Mouse (Mus musculus): Measurements from ENCODE around the gene Itgb4. TPM values are rescaled to one million over a fixed set of nuclear protein-coding genes. Genes with fewer than 3 reads are reported as not detected.

Gene Itgb4
- total RNA-seq, 2 experiments from 2014 or later: 3.1 to 3.7 TPM

DNA sequence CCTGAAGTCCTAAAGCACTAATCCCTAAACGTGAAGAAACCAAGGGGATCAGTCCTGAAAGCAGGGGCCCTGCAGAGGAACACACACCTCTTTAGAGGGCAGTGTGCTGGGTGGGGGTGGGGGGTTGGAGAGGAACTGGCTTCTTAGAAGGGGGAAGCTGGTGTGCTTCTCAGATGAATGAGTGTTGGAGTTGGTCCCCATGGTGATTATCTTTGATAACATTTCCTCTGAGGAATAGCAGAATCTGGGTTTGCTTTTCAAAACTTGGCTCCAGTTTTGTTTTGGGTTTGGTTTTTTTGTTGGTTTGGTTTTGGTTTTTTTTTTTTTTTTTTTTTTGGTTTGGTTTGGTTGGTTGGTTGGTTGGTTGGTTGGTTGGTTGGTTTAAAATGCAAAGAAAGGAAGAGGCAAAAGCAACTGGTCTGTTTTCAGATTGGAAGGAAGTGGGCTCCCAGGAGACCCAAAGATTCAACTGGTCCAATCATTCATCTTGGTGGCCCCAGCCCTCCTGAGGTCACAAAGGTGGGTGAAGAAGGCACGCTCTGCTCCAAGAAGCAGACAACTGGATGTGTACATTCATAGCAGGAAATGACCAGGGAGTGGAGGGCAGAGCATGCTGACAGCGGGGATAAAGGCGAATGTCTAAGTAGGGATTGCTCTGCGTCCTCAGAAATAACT is 5.6 kb upstream of the Itgb4 start:
- no peak for DNase-seq (ENCODE audit: low spot score in 2 of 2)

- no peak for DNase-seq (ENCODE audit: low spot score in 2 of 2)
These were observed 4.4 kb upstream of the Itgb4 start for GRCm38 (mm10) chr11:115970006-115970673.

- no peak for DNase-seq (ENCODE audit: low spot score in 2 of 2)
These were observed 3.5 kb upstream of the Itgb4 start for GRCm38 (mm10) chr11:115971016-115971415.

DNA sequence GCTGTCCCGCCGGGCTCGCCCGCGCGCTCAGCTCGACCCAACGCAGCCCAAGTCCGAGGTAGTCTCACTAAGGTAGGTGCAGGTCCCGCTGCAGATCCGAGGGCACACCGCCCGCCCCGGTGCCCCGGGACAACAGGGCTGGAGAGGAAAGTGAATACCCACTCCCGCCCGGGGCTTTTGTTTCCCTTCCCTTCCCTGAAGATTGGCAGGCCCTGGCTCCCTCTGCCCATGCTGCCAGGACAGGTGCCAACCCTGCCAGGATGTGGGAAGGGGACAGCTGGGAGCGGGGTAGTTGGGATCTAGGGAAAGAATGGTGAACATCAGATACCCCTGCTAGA is 543 bp downstream of the Itgb4 start:
- no peak for DNase-seq (ENCODE audit: low spot score in 2 of 2)

- DNase-seq (ENCODE audit: low spot score in 2 of 2): no peak
These were observed 1.0 kb downstream of the Itgb4 start for GRCm38 (mm10) chr11:115975544-115975943.

- no peak for DNase-seq (ENCODE audit: low spot score in 2 of 2)
These were observed 8.0 kb downstream of the Itgb4 start for GRCm38 (mm10) chr11:115982472-115982871.

DNA sequence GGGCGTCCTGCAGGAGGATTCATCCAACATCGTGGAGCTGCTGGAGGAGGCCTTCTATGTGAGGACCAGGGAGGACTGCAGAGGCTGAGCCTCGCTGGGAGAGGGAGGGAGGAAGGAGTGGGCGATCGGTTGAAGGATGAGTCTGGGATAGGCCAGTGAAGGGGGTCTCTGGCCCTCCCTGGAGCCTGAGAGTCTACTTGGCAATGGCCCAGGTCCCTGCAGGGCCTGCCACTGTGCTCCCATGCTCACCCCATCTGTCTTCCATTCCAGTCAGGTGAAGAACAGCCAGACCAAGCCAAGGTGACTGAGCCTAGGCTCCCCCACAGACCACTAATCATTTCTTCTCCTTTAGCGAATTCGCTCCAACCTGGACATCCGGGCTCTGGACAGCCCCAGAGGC is 8.8 kb downstream of the Itgb4 start:
- DNase-seq (ENCODE audit: low spot score in 2 of 2): no peak

- DNase-seq (ENCODE audit: low spot score in 2 of 2): no peak
These were observed 15.2 kb downstream of the Itgb4 start for GRCm38 (mm10) chr11:115989686-115990085.

DNA sequence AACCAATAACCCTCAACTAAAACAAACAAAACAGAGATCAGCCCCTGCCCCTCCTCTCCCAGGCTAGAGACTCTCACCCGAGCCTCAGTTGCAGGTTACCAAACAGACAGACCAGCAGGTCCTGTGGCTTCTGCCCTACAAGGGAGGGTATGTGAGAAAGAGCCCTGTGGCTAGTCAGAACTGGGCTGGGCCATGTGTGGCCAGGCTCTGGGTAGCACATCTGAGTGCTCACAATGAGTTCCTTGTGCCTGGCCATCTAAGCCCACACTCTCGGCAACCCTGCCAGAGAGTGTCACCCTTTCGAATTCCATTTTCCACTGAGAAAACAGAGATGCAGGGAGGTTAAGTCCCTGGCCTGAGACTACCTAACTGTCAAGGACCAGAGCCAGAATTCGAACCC is 17.6 kb downstream of the Itgb4 start:
- no peak for DNase-seq (ENCODE audit: low spot score in 2 of 2)

DNA sequence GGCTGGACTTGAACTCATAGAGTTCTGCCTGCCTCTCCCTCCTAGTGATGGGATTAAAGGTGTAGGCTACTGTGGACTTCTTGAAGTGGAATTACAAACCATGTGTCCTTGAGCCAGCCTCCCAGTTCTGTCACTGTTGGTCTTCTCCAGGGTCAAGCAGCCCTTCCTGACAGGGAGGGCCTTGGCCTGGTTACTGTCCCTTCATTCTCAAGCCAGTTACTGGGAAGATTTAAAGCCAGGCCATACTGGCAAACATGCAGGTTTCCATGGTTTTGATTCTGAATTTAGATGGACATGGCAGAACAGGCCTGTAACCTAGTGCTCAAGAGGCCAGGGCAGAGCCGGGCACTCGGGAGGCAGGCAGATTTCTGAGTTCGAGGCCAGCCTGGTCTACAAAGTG is 20.7 kb downstream of the Itgb4 start:
- no peak for DNase-seq (ENCODE audit: low spot score in 2 of 2)

DNA sequence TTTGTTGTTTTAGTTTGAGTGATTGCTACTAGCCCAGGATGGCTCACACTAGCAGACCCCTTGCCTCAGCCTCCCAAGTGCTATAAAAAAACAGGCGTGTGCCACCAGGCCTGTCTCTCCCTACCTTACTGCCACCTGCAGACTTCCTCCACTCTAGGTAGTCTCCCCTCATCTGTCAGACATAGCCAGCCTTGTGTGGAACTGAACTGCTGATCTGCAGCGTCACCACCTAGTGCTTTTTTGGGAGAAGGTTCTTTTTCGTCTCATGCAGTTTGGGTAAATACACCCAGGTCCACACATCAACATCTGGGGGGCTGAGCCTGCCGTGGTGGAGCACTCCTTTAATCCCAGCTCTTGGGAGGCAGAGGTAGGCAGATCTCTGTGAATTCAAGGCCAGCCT is 22.5 kb downstream of the Itgb4 start:
- DNase-seq (ENCODE audit: low spot score in 2 of 2): no peak

DNA sequence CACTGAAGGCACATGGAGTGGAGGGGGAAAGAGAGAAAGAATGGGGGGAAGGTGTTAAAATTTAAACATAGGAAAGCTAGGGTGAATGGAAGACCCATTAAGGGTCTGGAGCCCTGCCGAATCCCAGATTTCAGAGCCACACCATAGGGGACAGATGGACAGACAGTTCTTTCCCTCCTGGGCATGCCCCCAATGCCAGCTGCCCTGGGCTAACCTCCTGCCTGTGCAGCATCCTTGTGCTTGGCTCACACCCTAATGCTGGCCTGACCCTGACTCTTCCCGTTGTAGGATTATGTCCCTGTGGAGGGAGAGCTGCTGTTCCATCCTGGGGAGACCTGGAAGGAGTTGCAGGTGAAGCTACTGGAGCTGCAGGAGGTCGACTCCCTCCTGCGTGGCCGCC is 23.2 kb downstream of the Itgb4 start:
- no peak for DNase-seq (ENCODE audit: low spot score in 2 of 2)

GRCm38 (mm10) chr11:115999027-115999426 is 24.5 kb downstream of the Itgb4 start:
- DNase-seq (ENCODE audit: low spot score in 2 of 2): no peak

DNA sequence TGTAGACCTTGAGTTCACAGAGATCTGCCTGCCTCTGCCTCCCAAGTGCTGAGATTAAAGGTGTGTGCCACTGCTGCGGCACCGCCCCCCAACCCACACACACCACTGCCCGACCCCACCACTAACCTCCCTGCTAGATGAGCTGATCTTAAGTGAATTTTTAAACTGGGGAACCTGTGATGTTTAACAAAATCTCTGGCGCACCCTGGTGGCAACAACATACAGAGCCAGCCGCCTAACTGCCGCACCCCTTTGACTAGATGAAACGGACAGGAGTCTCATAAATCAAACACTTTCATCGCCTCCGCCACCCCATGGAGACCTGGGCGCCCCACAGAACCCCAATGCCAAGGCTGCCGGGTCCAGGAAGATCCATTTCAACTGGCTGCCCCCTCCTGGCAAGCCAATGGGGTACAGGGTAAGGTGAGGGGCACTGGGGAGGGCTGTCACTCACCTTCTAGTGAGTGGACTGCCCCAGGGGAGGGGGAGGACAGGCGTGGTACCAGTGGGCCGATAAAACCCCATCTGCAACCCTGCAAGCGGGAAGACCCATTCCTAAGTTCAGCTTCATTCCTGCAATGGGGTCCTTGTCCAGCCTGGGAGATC is 25.1 kb downstream of the Itgb4 start:
- DNase-seq (ENCODE audit: low spot score in 2 of 2): peak; percentile 68 to 74

DNA sequence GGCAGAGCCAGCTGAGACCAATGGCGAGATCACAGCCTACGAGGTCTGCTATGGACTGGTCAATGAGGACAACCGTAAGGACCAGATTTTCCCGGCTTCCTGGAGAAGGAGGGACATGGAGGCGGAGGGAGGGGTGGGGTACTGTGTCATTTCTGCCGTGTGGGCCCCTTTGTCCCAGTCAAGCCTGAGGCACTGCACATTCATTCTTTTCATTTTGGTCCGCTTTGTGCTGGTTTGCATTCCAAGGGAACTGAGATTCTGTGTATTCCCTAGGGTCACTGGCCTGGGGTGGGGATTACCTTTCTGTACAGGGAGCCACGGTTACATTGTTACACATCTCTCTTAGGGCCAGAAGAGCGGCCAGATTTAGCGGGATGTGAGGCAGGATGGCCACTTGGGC is 26.1 kb downstream of the Itgb4 start:
- DNase-seq (ENCODE audit: low spot score in 2 of 2): no peak

DNA sequence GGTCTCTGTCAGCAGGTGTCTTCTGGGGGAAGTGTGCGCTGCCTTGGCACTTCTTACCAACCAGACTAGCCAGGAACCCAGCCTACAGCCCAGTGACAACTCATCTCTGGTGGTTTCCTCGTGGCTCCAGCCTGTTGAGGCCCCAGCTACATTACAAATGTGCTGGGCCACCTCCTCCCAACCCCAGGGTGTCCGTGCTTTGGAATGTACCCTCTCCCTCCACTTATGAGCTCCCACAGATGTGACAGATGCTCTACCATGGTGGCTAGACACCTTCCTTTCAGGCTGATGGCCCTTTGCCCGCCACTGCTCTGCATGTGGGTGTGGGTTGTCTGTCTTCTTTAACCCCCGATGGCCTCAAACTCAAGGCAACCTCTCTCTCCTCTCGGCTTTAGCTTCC is 27.2 kb downstream of the Itgb4 start:
- no peak for DNase-seq (ENCODE audit: low spot score in 2 of 2)

DNA sequence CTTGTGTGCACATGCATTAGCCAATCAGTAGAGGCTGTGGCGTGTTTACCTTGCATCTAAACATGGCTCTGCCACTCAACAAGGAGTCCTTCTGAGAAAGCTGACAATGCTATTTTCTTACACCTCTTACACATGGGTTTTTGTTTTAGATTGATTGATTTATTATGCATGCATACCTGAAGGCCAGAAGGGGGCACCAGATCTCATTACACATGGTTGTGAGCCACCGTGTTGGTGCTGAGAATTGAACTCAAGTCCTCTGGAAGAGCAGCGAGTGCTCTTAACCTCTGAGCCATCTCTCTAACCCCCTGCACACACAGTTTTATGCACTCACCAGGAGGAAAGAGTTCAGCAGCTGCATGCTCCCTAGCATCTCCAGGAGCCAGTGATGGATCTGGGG is 28.4 kb downstream of the Itgb4 start:
- no peak for DNase-seq (ENCODE audit: low spot score in 2 of 2)

GRCm38 (mm10) chr11:116004186-116004823 is 29.8 kb downstream of the Itgb4 start:
- DNase-seq (ENCODE audit: low spot score in 2 of 2): no peak

- peak; percentile 81 to 83 for DNase-seq (ENCODE audit: low spot score in 2 of 2)
These were observed 30.6 kb downstream of the Itgb4 start for GRCm38 (mm10) chr11:116004840-116005700.

GRCm38 (mm10) chr11:116005701-116006419 is 31.4 kb downstream of the Itgb4 start:
- DNase-seq (ENCODE audit: low spot score in 2 of 2): no peak

Measured in adrenal gland, adult 18-20 months (tissue).